Mouse (Mus musculus) cerebellum, adult 11 months (tissue): ENCODE data around the gene Olfr869.

Source experiments
- DNase-seq: peaks from one replicate; pipeline ENCODE4 v3.0.0; 2022

Gene Olfr869

GRCm38 (mm10) chr9:20128709-20129108 lies at the start of gene Olfr869:
Olfr869 (plus strand) TSS chr9:20129009.
- DNase-seq: no peak

- DNase-seq: no peak
Observed at GRCm38 (mm10) chr9:20098326-20098725, 30.5 kb upstream of the Olfr869 start, which contains the start of gene Olfr868. Olfr868 (plus strand) TSS chr9:20098626.

GRCm38 (mm10) chr9:20149706-20150105 lies 20.9 kb downstream of the Olfr869 start:
- DNase-seq: no peak

- no peak for DNase-seq
Observed at GRCm38 (mm10) chr9:20173957-20174356, 45.1 kb downstream of the Olfr869 start, which contains the start of gene Olfr870. Olfr870 (minus strand) TSS chr9:20174057.

- no peak for DNase-seq
Observed at GRCm38 (mm10) chr9:20179463-20179862, 50.7 kb downstream of the Olfr869 start.
